Mouse (Mus musculus): ENCODE measurements around the gene Xpnpep2. TPM values are rescaled to one million over a fixed set of nuclear protein-coding genes. Genes with fewer than 3 reads are reported as not detected.

Xpnpep2 gene
- total RNA-seq, 1 experiment from 2014 or later: 0.12 TPM

DNA sequence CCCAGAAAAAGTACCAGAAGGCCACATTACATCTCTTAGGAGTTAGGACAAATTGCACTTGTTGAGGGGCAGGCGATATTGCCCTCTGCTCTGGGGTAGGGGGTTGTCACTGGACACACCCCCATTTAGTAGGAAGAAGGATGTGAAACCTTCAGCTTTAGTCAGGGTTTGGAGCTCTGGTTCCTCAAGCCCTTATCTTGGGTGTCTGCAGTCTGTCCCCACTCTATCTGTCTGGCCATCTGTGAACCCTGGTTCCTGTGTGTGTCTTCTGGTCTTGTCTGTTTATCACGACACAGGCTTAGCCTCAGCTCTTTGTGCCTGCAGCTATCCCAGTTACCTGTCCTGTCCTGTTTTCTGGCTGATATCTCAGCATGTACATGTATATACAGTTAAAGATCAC lies 44.9 kb downstream of the Xpnpep2 start:
- 0 out of 2 replicates have a peak, but pooled peaks have one; percentile 13 for ATAC-seq (ENCODE audit: extremely low read depth, insufficient number of reproducible peaks, low FRiP score, poor library complexity, severe bottlenecking)

DNA sequence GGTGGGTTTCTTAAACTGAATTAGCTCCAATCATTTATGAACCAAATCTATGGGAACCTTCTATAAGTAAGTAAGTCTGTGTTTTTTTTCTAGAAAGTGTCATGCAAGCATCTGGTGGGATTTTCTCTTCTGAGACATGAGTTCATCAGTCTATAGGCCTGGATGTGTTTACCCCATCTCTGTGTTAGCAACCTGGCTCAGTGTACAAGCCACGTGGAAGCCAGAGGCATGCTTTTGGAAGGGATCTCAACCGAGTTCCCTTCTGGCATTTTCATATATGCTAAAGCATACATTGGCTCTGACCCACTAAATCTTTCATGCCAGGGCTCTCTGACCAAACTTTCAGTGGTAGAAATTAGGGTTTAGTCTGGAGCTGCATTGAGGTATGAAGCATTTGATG lies 45.4 kb downstream of the Xpnpep2 start:
- no peak for ATAC-seq (ENCODE audit: extremely low read depth, insufficient number of reproducible peaks, low FRiP score, poor library complexity, severe bottlenecking)

DNA sequence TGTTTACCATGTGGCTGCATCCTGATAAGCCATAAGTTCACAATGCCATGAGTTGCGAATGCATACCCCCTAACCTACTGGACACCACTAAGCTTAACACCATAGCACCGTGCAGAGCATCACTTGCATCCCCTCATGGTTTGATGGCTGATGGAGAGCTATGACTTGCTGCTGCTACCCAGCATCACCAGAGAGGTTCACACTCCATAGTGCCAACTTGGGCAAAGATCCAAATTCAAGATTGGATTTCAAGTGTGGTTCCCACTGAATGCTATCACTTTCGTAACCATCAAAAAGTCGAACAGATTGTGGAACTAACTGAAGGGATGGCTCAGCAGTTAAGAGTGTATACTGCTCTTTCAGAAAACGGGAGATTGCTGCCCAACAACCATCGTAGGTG lies 47.0 kb downstream of the Xpnpep2 start:
- ATAC-seq (ENCODE audit: extremely low read depth, insufficient number of reproducible peaks, low FRiP score, poor library complexity, severe bottlenecking): no peak

DNA sequence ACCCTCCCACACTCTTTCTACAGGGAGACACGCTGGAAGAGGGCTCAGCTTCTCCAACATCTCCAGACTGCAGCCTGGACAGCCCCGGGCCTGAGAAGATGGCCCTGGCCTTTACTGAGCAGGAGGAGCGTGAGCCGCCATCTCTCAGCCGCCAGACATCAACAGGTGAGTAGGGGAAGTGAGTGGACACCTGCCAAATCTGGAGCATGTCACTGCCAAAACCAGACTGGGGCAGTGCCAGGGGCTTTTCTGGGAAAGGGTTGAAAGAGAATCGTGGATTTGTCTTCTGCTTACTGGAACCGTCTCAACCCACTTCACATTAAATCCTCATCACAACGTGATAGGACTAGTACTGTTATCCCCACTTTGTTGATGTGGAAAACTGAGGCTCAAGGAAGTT lies 48.9 kb downstream of the Xpnpep2 start:
- no peak for ATAC-seq (ENCODE audit: extremely low read depth, insufficient number of reproducible peaks, low FRiP score, poor library complexity, severe bottlenecking)

DNA sequence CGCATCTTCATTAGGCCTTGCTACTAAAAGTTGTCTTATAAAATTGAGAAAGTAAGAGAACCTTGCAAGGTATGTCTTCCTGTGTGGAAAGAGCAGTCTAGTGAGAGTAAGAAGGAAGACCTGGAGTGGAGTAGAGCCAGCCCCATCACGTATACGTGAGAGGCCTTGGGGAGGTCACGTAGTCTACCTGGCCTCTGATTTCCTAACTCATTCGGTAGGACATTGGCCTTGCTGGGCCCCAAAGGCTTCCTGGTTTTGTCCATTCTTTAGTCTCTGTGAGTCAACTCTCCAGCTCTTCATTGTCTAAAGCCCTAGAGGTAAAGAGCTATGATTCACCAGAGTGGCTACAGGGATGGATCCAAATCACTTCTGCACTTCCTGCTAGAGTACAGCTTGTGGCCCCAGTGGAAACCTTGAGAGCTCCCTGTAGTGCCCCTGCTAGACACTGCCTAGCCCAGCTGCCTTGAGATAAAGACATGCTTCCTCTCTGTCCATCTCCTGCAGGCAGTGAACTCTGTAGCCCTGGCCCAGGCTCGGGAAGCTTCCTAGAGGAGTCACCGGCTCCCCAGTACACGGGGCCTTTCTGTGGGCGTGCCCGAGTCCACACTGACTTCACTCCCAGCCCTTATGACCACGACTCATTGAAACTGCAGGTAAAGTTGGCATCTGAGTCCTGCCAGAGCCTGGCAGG lies 49.8 kb downstream of the Xpnpep2 start:
- no peak for ATAC-seq (ENCODE audit: extremely low read depth, insufficient number of reproducible peaks, low FRiP score, poor library complexity, severe bottlenecking)

DNA sequence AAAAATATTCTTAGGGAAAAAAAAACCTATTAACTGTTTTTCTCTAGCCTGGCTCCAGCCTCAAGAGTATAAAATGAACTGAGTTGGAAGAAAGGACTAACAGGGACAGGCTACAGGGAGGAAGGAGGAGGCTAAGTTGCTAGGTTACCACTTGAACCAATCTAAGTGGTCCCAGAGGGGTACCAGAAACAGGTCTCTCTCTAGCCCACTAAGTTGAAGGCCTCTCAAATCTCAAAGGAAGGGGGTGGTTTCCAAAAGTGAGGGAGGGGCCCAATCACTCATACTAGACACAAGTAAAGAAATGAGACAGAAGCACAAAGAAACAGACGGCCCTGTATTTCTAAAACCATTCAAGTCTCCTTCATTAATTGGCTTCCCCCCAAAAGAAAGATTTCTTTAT lies 61.4 kb downstream of the Xpnpep2 start:
- ATAC-seq (ENCODE audit: extremely low read depth, insufficient number of reproducible peaks, low FRiP score, poor library complexity, severe bottlenecking): no peak

DNA sequence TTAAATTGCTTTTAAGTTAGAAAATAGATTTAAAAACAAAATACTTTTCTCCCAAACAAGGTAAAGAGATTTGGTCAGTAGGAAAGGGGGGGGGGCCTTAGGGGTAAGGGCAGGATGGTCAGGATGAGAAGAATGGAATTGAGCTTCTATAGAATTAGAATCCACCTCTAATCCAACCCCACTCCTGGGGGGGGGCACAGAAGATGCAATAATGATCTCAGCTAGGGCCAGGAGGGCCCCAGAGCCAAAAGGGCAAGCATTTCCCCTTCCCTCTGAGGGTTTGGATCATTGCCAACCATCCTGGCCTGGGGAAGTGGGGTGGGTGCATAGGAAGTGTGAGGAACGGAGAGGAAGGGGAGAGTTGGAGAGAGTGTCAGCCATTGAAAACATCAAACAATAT lies 61.8 kb downstream of the Xpnpep2 start:
- no peak for ATAC-seq (ENCODE audit: extremely low read depth, insufficient number of reproducible peaks, low FRiP score, poor library complexity, severe bottlenecking)

DNA sequence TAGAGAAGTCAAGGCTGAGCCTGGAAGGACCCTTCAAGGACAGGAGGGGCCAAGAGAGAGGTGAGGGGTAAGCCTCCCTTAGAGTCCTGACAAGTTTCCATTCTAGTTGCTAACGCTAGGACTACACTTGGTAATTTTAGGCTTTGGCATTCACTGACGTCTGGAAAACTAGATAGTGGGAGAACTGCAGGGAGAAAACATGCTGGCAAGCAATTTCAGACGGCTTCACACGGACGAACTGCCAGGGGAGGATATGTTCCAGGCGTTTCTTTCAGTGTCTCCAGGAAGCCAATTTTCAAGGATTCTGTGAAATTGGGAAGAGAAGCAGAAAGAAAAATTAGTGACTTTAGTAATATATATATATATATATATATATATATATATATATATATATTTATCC lies 73.3 kb downstream of the Xpnpep2 start:
- ATAC-seq (ENCODE audit: extremely low read depth, insufficient number of reproducible peaks, low FRiP score, poor library complexity, severe bottlenecking): no peak

DNA sequence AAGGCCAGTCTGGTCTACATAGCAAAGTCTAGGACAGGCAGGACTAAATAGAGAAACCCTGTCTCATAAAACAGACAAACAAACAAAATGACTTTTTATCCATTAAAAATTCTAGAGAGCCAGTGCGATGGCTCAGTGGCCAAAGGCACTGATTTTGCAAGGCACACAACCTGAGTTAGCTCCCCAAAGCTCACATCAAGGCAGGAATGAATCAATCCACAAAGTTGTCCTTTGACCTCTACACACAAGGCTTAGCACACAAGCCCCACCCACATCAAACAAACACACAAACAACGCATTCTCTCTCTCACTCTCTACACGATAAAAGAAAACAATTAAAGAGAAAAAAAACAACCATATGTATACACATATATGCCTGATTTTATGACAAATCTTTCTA lies 76.2 kb downstream of the Xpnpep2 start:
- ATAC-seq (ENCODE audit: extremely low read depth, insufficient number of reproducible peaks, low FRiP score, poor library complexity, severe bottlenecking): no peak

Other genes with a start within 250 kb of the Xpnpep2 start
- not detected in 2 replicates for gene Smarca1, start 215.8 kb upstream of the Xpnpep2 start, total RNA-seq (2017)
- gene Ocrl, start 196.3 kb upstream of the Xpnpep2 start, total RNA-seq (2017): 3.6 and 3.8 TPM in 2 replicates
- gene Apln, start 73.9 kb upstream of the Xpnpep2 start, total RNA-seq (2017): 1.3 and 1.5 TPM in 2 replicates
- gene Sash3, start 37.7 kb downstream of the Xpnpep2 start, total RNA-seq (2017): 217 and 224 TPM in 2 replicates
- gene Zdhhc9, start 100.2 kb downstream of the Xpnpep2 start, total RNA-seq (2017): 39.3 and 42.4 TPM in 2 replicates
- gene Utp14a, start 148.1 kb downstream of the Xpnpep2 start, total RNA-seq (2017): 39.8 and 48.6 TPM in 2 replicates
- gene Bcorl1, start 232.6 kb downstream of the Xpnpep2 start, total RNA-seq (2017): 4.5 and 8.7 TPM in 2 replicates

Data from neutrophil, adult 5-6 weeks (primary cell).